Mouse (Mus musculus) neural tube, embryonic 11.5 days (tissue): ENCODE results near the gene Zc3h7b. TPM values are rescaled to one million over a fixed set of nuclear protein-coding genes. Genes with fewer than 3 reads are reported as not detected.

Experiments
- ATAC-seq: fragments of 200-750 bp; cut with Nextera tagmentation; 2 replicates; pipeline ENCODE4 v1.8.0; 2017; ENCODE audit warnings: moderate number of reproducible peaks, mild to moderate bottlenecking, moderate TSS enrichment, moderate library complexity; ENCODE audit not compliant: insufficient read depth, low FRiP score, low TSS enrichment
- DNase-seq: peaks from one replicate; pipeline ENCODE4 v3.0.0-alpha.2; 2015; ENCODE audit warnings: low spot score
- H3K27ac ChIP-seq: fragments of 300-500 bp; sonication (generic); 2 replicates; pipeline ENCODE4 v1.5.1; 2014; ENCODE audit warnings: low read depth, mild to moderate bottlenecking, low read length
- H3K27me3 ChIP-seq: fragments of 300-500 bp; sonication (generic); 2 replicates; pipeline ENCODE4 v1.6.1; 2014; ENCODE audit warnings: mild to moderate bottlenecking, low read length, mixed read lengths; ENCODE audit not compliant: control insufficient read depth, insufficient read depth
- H3K36me3 ChIP-seq: fragments of 300-500 bp; sonication (generic); 2 replicates; pipeline ENCODE4 v1.6.1; 2014; ENCODE audit warnings: mild to moderate bottlenecking, low read length, moderate library complexity, mixed read lengths; ENCODE audit not compliant: control insufficient read depth, insufficient read depth
- H3K4me1 ChIP-seq: fragments of 300-500 bp; sonication (generic); 2 replicates; pipeline ENCODE4 v1.6.1; 2014; ENCODE audit warnings: low read length, mixed read lengths; ENCODE audit not compliant: control insufficient read depth, insufficient read depth
- H3K4me2 ChIP-seq: fragments of 300-500 bp; sonication (generic); 2 replicates; pipeline ENCODE4 v1.6.1; 2014; ENCODE audit warnings: low read depth, mild to moderate bottlenecking, moderate library complexity
- H3K4me3 ChIP-seq: fragments of 300-500 bp; sonication (generic); 2 replicates; pipeline ENCODE4 v1.5.1; 2014; ENCODE audit warnings: low read depth, low read length
- H3K9ac ChIP-seq: fragments of 300-500 bp; sonication (generic); 2 replicates; pipeline ENCODE4 v1.6.1; 2014; ENCODE audit warnings: mild to moderate bottlenecking, low read length
- H3K9me3 ChIP-seq: fragments of 300-500 bp; sonication (generic); 2 replicates; pipeline ENCODE4 v1.6.1; 2016; ENCODE audit warnings: low read length; ENCODE audit not compliant: control insufficient read depth
- WGBS: fragments of 180-500 bp; shearing (Covaris S2); extraction: QIAGEN DNeasy Blood & Tissue Kit; methylation state at CpG from one replicate; pipeline ENCODE4 v1.1.7; 2014; 5-methylcytosine and 5-hydroxymethylcytosine counted together
- polyA plus RNA-seq: library from polyadenylated mRNA; unstranded; fragments of >200 nt; fragmentation: Nextera tagmentation; extraction: Ambion mirVana; gene quantifications from 2 replicates; pipeline ENCODE4 v1.2.1, GENCODE M21; 2014

Gene Zc3h7b
- polyA plus RNA-seq, 1 experiment from 2014 or later, result 48.8 TPM

DNA sequence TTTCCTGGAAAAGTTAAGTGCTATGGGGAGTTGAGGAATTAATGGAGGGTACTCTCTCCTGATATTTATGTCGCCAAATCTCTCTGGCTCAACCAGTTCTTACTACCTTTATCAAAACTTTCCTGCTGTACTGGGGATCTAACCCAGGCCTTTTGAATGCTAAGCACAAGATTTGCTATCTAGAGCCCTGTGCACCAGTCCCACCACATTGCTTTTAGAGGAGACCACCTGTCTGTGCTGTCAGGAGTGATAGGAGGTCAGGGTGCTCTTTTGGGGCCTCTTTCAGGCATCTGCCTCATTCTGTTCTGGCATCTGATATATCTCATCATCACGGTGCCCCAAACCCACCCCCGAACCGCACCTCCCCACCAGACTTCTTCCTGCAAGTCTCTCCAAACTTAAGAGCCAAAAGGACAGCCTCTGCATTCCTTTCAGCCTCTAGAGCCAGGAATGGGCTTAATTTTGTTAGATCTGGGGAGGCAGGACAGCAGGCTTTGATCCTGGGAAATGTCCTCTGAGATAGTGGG is 58.6 kb downstream of the Zc3h7b start:
- H3K9me3 ChIP-seq, result no peaks in the 10 kb centered on the region
- no peak overlapping the region for H3K4me2 ChIP-seq
- no peak overlapping the region for H3K9ac ChIP-seq
- no peak overlapping the region for H3K4me3 ChIP-seq
- no peaks in the 10 kb centered on the region for H3K27me3 ChIP-seq
- DNase-seq (no peak), ATAC-seq (no peak)
- no peaks in the 10 kb centered on the region for H3K36me3 ChIP-seq
- H3K4me1 ChIP-seq, result peaks cover 12% of the 10 kb centered on the region; the same call in 1 of the 2 replicates
- H3K27ac ChIP-seq, result no peak overlapping the region
- 67% methylated on average over 4 of the region's 4 CpGs for WGBS

DNA sequence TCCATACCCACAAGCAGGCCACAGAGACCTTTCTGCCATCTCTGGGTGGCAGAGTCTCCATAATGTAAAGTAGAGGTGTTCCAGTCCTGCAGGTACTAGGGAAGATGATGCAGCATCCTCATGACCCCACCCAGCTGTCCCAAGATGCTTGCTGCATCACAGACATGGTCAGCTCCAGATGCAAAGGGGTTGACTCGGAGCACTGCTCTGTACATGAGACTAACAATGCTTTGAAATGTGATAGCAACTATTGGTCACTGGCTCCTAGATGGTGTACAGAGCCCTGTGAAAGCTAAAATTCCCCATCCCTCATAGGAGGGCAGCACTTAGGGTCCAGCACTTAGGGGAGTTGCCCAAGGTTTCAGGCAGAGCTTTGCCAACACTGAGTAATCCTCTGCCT is 59.3 kb downstream of the Zc3h7b start:
- ATAC-seq, result no peak
- no peaks in the 10 kb centered on the region for H3K36me3 ChIP-seq
- peaks cover 12% of the 10 kb centered on the region; the same call in 1 of the 2 replicates for H3K4me1 ChIP-seq
- H3K4me2 ChIP-seq, result no peak overlapping the region
- no peak overlapping the region for H3K27ac ChIP-seq
- H3K9me3 ChIP-seq, result no peaks in the 10 kb centered on the region
- H3K27me3 ChIP-seq, result no peaks in the 10 kb centered on the region
- H3K4me3 ChIP-seq, result no peak overlapping the region
- whole genome bisulfite sequencing, result 50% methylated on average over 1 of the region's 1 CpGs
- no peak for DNase-seq
- H3K9ac ChIP-seq, result no peak overlapping the region

DNA sequence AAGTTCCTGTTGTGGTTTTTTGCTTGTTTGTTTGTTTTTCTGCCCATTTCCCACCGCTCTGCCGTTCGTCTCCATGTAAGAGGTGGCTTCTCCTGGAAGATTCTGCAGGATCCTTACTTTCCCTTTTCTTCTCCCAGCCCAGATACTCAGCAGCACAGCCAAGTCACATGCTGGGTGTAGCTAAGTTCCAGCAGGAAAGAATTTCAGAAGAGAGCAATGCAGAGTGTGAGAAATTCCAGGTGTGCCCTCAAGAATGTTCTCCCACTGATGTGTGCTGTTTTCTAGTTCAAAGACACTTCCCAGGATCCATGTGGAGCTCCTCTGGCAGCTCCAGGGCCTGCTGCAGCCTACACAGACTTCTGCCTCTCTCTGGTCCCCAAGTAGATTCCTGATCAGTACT is 60.0 kb downstream of the Zc3h7b start:
- 89% methylated on average over 3 of the region's 3 CpGs for WGBS
- no peaks in the 10 kb centered on the region for H3K27me3 ChIP-seq
- no peak for ATAC-seq

DNA sequence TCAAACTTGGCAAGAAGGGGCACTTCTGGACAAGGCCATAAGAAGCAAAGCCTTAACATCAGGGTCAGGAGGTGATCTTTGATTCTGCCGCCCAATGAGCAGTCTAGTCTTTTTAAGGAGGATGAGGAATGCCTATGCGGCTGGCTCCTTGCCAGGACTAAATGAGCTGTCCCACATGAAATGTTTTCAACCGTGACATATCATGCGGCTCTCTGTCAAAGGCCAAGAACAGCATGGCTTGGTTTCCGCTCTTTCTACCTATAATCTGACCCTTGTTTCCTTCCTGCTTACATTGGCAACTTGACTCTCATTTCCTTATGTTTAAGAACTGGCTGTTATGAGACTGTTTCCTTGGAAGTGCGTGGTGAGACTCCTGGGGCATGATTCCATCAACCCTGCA is 60.8 kb downstream of the Zc3h7b start:
- no peak overlapping the region for H3K4me2 ChIP-seq
- no peak overlapping the region for H3K9ac ChIP-seq
- H3K4me1 ChIP-seq, result peaks cover 19% of the 10 kb centered on the region
- H3K27me3 ChIP-seq, result no peaks in the 10 kb centered on the region
- DNase-seq (peak; percentile 25), ATAC-seq (no peak)
- no peak overlapping the region for H3K27ac ChIP-seq
- 62% methylated on average over 6 of the region's 6 CpGs for WGBS
- no peak overlapping the region for H3K4me3 ChIP-seq
- no peaks in the 10 kb centered on the region for H3K9me3 ChIP-seq
- no peaks in the 10 kb centered on the region for H3K36me3 ChIP-seq

More for the DNA sequence above, 60.0 kb downstream of the Zc3h7b start:
- H3K4me3 ChIP-seq, result no peak overlapping the region
- no peak overlapping the region for H3K4me2 ChIP-seq
- H3K9me3 ChIP-seq, result no peaks in the 10 kb centered on the region
- peaks cover 15% of the 10 kb centered on the region for H3K4me1 ChIP-seq
- no peaks in the 10 kb centered on the region for H3K36me3 ChIP-seq
- H3K9ac ChIP-seq, result no peak overlapping the region
- H3K27ac ChIP-seq, result no peak overlapping the region
- DNase-seq, result no peak

DNA sequence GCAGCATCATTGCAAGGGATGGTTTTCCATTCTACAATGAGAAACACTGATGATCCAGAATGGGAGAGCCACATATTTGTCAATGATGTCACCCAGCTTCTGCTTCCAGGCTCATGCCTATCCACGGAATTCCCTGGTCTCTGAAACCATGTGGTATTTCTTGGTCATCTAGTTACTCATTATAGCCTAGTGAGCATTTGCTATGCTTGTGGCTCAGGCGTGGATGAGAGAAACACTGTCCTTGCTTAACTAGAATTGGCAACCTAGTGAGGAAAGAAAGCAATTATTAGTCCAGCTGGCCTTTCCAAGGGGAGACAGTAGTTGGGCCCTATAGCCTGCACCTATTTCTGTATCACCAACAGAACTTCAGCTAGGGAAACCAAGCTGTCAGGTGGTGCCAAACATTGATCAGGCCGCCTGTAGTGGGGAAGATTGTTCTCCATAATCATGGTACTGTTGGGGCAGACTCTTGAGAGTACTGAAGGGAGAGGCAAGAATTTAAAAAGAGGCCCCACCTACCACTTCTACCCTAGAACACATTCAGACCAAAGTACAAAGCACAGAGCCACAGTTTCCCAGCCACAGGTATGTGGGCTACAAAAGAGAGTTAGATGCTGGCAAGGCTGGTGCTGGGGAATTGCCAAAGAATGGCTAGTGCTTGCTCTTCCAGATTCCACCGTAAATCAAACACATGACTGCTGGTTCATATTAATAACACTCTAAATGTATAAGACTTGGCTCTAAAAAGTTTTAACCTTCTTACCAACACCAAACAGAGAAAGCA is 62.0 kb downstream of the Zc3h7b start:
- Histone ChIP-seq H3K9me3 (no peaks in the 10 kb centered on the region), H3K9ac (no peak overlapping the region), H3K36me3 (no peaks in the 10 kb centered on the region), H3K4me1 (peaks cover 19% of the 10 kb centered on the region), H3K4me2 (no peak overlapping the region), H3K27ac (no peak overlapping the region), H3K4me3 (no peak overlapping the region), H3K27me3 (no peaks in the 10 kb centered on the region)
- WGBS, result 82% methylated on average over 4 of the region's 4 CpGs
- DNase-seq, result no peak
- no peak for ATAC-seq

DNA sequence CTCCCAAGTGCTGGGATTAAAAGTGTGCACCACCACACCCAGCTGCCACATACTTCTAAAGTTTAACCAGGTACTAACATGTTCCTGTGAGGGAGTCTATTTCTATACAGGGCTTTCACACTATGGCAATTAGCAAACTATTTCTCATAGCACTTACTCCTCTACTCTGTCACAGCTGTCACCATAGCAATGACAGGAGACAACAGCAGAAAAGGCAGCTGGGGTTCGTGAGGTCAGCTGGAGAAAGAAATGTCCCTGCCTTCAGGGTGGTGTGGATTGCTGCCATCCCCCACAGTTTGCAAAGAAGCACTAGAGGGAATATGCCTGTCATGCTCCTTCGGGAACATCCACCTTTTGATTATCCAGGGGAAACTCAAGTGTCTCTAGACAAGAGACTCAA is 63.9 kb downstream of the Zc3h7b start:
- peaks cover 13% of the 10 kb centered on the region for H3K4me1 ChIP-seq
- ATAC-seq, result no peak
- WGBS, result 77% methylated on average over 2 of the region's 2 CpGs

DNA sequence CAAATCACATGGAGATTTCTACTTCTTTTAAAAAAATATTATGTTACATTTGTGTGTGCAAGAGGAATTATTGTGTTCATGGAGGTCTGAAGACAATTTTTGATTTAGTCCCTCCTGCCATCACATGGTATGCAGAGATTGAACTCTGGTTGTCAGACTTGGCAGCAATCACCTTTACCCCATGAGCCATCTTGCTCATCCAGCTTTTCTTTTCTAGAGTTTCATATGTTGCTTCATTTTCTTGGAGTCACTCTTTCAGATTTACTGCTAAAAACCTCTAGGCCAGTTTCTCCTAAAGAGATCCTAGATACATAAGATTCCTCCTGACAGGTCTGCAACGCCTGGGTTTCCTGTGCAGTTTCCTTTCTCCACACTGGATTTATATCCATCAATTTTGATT is 64.7 kb downstream of the Zc3h7b start:
- Histone ChIP-seq H3K27ac (no peak overlapping the region), H3K9me3 (no peaks in the 10 kb centered on the region), H3K4me3 (no peak overlapping the region), H3K4me2 (peak overlapping the region; percentile 85), H3K4me1 (peaks cover 13% of the 10 kb centered on the region), H3K27me3 (no peaks in the 10 kb centered on the region), H3K9ac (peak overlapping the region; percentile 39; the same call in 1 of the 2 replicates), H3K36me3 (no peaks in the 10 kb centered on the region)
- no peak for DNase-seq
- no peak for ATAC-seq
- 68% methylated on average over 1 of the region's 1 CpGs for WGBS

More for the DNA sequence above, 63.9 kb downstream of the Zc3h7b start:
- Histone ChIP-seq H3K36me3 (no peaks in the 10 kb centered on the region), H3K4me3 (no peak overlapping the region), H3K27me3 (no peaks in the 10 kb centered on the region), H3K9ac (no peak overlapping the region), H3K27ac (no peak overlapping the region), H3K9me3 (no peaks in the 10 kb centered on the region), H3K4me2 (no peak overlapping the region)
- no peak for DNase-seq

DNA sequence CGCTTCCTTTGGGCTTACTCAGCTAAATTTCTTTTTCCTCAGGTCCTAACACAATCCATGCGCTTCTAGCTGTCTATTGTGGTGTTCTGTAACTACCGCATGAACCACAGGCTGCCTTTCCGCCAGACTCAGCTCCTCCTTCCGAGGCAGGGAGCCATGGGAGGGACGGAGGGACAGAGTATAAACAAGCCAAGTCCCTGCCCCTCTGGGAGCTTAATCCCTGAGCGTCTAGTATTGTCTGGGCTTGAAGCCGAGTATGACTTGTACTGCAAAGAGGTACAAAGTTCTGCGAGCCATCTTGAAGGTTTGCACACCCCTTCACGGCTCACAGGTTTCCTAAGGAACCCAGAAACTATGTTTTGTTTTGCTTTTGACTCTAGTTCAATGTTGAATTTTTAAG is 65.3 kb downstream of the Zc3h7b start:
- ATAC-seq (no peak), DNase-seq (peak; percentile 57)
- Histone ChIP-seq H3K9me3 (no peaks in the 10 kb centered on the region), H3K4me2 (peak overlapping the region; percentile 85), H3K9ac (peak overlapping the region; percentile 39), H3K27me3 (no peaks in the 10 kb centered on the region), H3K4me1 (peaks cover 13% of the 10 kb centered on the region), H3K27ac (no peak overlapping the region), H3K36me3 (no peaks in the 10 kb centered on the region; the same call in 1 of the 2 replicates), H3K4me3 (peak overlapping the region; percentile 70)
- under 1% methylated on average over 10 of the region's 10 CpGs for WGBS
